Mouse (Mus musculus) CD4-positive, CD25-positive, alpha-beta regulatory T cell, adult 9 weeks (primary cell): ENCODE measurements around the gene Aanat. TPM values are rescaled to one million over a fixed set of nuclear protein-coding genes. Genes with fewer than 3 reads are reported as not detected.

Experiments
- polyA plus RNA-seq: library from polyadenylated mRNA; unstranded; fragments of 100-300 nt; shearing (Covaris generic); gene quantifications from one replicate; pipeline ENCODE4 v1.2.1, GENCODE M21; 2017

Aanat gene
- not detected for polyA plus RNA-seq

DNA sequence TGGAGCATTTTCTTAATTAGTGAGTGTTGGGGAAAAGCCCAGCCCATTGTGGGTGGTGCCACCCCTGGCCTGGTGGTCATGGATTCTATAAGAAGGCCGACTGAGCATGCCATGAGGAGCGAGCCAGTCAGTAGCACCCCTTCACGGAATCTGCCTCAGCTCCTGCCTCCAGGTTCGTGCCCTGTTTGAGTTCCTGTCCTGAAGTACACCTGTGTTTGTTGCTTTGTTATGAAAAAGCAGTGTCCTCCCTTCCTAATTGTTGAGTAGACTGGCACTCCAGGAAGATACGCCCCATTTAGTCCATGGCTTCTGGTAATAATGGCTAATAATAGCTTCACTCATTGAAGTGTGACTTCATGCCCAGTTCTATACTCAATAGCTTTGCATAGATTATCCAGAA, at the start of gene Aanat:
Gene Aanat, plus strand, starts transcription at position 123 of the 400 bp plus-strand sequence.

DNA sequence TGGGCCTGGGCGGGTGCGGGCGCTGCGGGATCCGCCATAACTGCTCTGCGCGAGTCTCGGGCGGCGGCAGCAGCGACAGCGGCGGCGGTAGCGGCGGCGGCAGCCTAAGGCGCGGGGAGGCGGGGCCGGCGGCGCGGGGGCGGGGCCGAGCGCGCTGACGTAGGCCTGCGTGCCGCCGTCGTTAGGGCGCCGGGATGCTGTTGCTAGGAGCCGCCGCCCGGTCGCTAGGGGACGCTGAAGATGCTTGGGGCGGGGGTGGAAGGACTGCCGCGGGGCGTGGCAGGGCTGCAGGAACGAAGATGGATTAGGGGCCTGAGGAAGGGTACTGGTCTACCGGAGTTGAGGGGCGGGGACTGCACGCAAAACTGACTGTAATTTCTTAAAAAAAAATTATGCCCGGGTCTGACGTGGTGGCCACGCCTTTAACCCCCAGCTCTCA, 4.8 kb upstream of the Aanat start, which contains the start of gene Ube2o:
Gene Ube2o, minus strand, starts transcription at position 72 of the 439 bp plus-strand sequence.

DNA sequence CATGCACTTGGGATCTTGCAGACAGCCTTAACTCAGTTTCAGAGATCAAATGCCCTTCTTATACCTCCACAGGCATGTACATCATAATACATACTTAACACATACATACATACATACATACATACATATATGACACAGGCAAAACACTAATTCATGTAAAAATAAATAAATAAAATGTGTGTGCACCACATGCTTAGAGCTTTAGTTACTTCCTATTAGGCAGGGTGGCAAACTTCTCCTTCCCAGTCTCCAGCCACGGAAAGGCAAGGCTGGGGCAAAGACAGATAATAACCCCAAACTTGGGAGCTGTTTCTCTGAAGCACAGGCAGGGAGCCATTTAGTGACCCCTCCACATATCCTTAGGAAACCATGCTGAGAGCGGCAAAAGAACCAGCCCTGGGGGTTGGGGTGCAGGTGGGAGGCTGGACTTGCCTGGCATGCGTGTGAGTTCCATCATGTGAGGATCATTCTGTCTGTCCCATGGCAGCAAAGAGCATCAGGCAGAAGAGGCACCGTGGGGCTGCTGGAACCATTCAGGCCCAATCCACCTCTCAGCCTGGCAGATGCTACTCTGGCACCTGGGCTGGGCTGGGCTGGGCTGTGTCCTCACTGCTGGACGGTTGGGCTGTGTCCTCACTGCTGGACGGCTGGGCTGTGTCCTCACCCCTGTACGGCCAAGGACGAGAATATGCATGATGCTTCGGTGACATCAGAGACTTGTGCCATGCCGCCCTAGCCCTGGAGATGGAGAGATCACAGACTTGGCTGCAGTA, 40.3 kb downstream of the Aanat start, which contains the start of gene Rhbdf2:
Gene Rhbdf2, minus strand, starts transcription at position 721 of the 773 bp plus-strand sequence.

Other genes with a start within 250 kb of the Aanat start
- 2.4 TPM for gene Rnf157, start 173.4 kb upstream of the Aanat start, polyA plus RNA-seq
- gene Ubald2, start 152.3 kb upstream of the Aanat start, polyA plus RNA-seq = 25.0 TPM
- gene Qrich2, start 120.2 kb upstream of the Aanat start, polyA plus RNA-seq = not detected
- 22.5 TPM for gene Prpsap1, start 92.2 kb upstream of the Aanat start, polyA plus RNA-seq
- not detected for gene Sphk1, start 55.5 kb upstream of the Aanat start, polyA plus RNA-seq
- gene Ube2o, start 5.0 kb upstream of the Aanat start, polyA plus RNA-seq = 1.9 TPM
- gene Rhbdf2, start 40.6 kb downstream of the Aanat start, polyA plus RNA-seq = 16.7 TPM
- not detected for gene Prcd, start 67.1 kb downstream of the Aanat start, polyA plus RNA-seq
- not detected for gene Cygb, start 67.9 kb downstream of the Aanat start, polyA plus RNA-seq
- gene St6galnac1, start 189.1 kb downstream of the Aanat start, polyA plus RNA-seq = 0.45 TPM
- gene Mxra7, start 241.6 kb downstream of the Aanat start, polyA plus RNA-seq = not detected